8 mouse cellular contexts compared by ENCODE assay signal in the genomic region with DNA sequence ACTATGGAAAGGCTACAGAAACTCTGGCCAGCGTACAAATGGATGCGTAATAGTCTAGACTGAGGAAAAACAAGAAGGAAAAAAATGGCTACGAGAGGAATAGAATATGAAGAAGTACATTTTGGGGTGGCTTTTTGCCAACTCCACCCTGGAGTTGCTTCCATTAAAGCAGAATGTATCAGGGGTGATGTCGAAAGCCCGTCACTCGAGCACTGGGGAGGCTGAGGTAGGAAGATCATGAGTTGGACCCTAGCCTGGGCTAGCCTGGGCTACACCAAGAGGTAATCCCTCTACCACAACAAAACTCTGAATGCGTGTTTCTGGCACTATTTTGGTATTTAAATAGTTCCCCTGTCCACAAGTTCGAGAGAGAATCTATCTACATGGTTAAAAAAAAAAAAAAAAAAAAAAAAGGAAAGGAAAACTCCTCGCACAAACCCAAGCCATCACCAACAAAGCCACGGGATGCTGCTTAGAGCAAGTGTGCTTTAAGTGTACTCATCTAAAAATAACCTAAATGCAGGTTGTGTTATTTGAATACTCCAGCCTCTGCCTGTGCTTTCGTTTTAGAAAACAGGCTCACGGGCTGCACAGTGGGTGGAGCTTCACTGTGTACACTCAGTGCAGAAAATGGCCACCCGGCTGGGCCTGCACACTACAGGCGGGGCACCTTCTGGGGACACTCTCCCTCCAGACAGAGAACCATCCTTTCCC. TPM values are rescaled to one million over a fixed set of nuclear protein-coding genes. Genes with fewer than 3 reads are reported as not detected.
DNase-seq lines count a peak whose midpoint lies in the region; ATAC-seq and TF ChIP-seq lines count a peak whose summit lies in the region.

No protein-coding gene starts in this region.

- no peak for TF ChIP-seq POLR2A in spleen, adult 2 months (IDR thresholded peaks at IDR 0.05; ENCODE audit: low read depth, low read length)

- no peak for TF ChIP-seq CTCF in spleen, adult 2 months (IDR thresholded peaks at IDR 0.05; ENCODE audit: extremely low read depth, insufficient read depth, insufficient read length, insufficient replicate concordance)

- H3K36me3 ChIP-seq in midbrain, embryonic 14.5 days (ENCODE audit: control insufficient read depth, insufficient read depth, low read length), result 0 out of 2 replicates have a peak, but pooled peaks cover 5% of the 10 kb centered on the region
- no peaks in the 10 kb centered on the region for H3K36me3 ChIP-seq in midbrain, embryonic 10.5 days
- no peaks in the 10 kb centered on the region for H3K36me3 ChIP-seq in heart, embryonic 11.5 days (ENCODE audit: control insufficient read depth, insufficient read depth, low read length)
- 0 out of 2 replicates have a peak, but pooled peaks cover 6% of the 10 kb centered on the region for H3K36me3 ChIP-seq in liver, embryonic 15.5 days (replicated peaks)
- peaks cover 3% of the 10 kb centered on the region; the same call in 1 of the 2 replicates for H3K36me3 ChIP-seq in spleen, adult 2 months (ENCODE audit: control insufficient read depth, insufficient read depth, low read length)

- peaks cover 6% of the 10 kb centered on the region; the same call in 1 of the 2 replicates for H3K4me1 ChIP-seq in midbrain, embryonic 14.5 days (ENCODE audit: control insufficient read depth, insufficient read depth, low read length)
- H3K4me1 ChIP-seq in midbrain, embryonic 10.5 days, result peaks cover 7% of the 10 kb centered on the region
- H3K4me1 ChIP-seq in heart, embryonic 11.5 days (ENCODE audit: control insufficient read depth, insufficient read depth, low read length), result peaks cover 24% of the 10 kb centered on the region
- peaks cover 23% of the 10 kb centered on the region for H3K4me1 ChIP-seq in liver, embryonic 15.5 days (replicated peaks)
- H3K4me1 ChIP-seq in spleen, adult 2 months (ENCODE audit: control insufficient read depth, insufficient read depth, insufficient read length), result peaks cover 6% of the 10 kb centered on the region; the same call in 1 of the 2 replicates

- WGBS in midbrain, embryonic 14.5 days, result 83% methylated on average over 14 of the region's 14 CpGs
- 88% methylated on average over 14 of the region's 14 CpGs for WGBS in midbrain, embryonic 10.5 days
- WGBS in heart, embryonic 11.5 days (ENCODE audit: insufficient replicate concordance), result 72% methylated on average over 14 of the region's 14 CpGs
- 59% methylated on average over 14 of the region's 14 CpGs for WGBS in liver, embryonic 15.5 days (ENCODE audit: insufficient replicate concordance)
- WGBS in spleen, adult 2 months, result 51% methylated on average over 14 of the region's 14 CpGs

- no peaks in the 10 kb centered on the region for H3K9me3 ChIP-seq in midbrain, embryonic 14.5 days (ENCODE audit: control insufficient read depth, low read length)
- H3K9me3 ChIP-seq in midbrain, embryonic 10.5 days (replicated peaks), result no peaks in the 10 kb centered on the region
- no peaks in the 10 kb centered on the region for H3K9me3 ChIP-seq in heart, embryonic 11.5 days (replicated peaks; ENCODE audit: control insufficient read depth, low read length)
- H3K9me3 ChIP-seq in liver, embryonic 15.5 days (replicated peaks), result no peaks in the 10 kb centered on the region

- no peak overlapping the region for H3K9ac ChIP-seq in midbrain, embryonic 14.5 days (replicated peaks; ENCODE audit: low read length)
- H3K9ac ChIP-seq in heart, embryonic 11.5 days (ENCODE audit: low read depth, low read length), result peak overlapping the region; percentile 29; the same call in 1 of the 2 replicates
- no peak overlapping the region for H3K9ac ChIP-seq in liver, embryonic 15.5 days

- no peak overlapping the region for H3K4me3 ChIP-seq in midbrain, embryonic 14.5 days (replicated peaks; ENCODE audit: low read depth, low read length)
- H3K4me3 ChIP-seq in midbrain, embryonic 10.5 days, result no peak overlapping the region
- H3K4me3 ChIP-seq in heart, embryonic 11.5 days (ENCODE audit: low read depth, low read length), result no peak overlapping the region
- H3K4me3 ChIP-seq in liver, embryonic 15.5 days (replicated peaks), result peak overlapping the region; percentile 40
- H3K4me3 ChIP-seq in spleen, adult 2 months (ENCODE audit: extremely low read depth, insufficient read depth, insufficient read length), result peak overlapping the region; percentile 37; the same call in 1 of the 2 replicates

- H3K27ac ChIP-seq in midbrain, embryonic 14.5 days (replicated peaks; ENCODE audit: low read depth, low read length), result no peak overlapping the region
- no peak overlapping the region for H3K27ac ChIP-seq in midbrain, embryonic 10.5 days (replicated peaks)
- H3K27ac ChIP-seq in heart, embryonic 11.5 days (ENCODE audit: low read depth, low read length), result peak overlapping the region; percentile 82
- no peak overlapping the region for H3K27ac ChIP-seq in liver, embryonic 15.5 days (replicated peaks)
- peak overlapping the region; percentile 26 for H3K27ac ChIP-seq in spleen, adult 2 months (ENCODE audit: insufficient read depth, low read length)

- H3K27me3 ChIP-seq in midbrain, embryonic 14.5 days (ENCODE audit: control insufficient read depth, insufficient read depth, low read length), result no peaks in the 10 kb centered on the region
- no peaks in the 10 kb centered on the region for H3K27me3 ChIP-seq in midbrain, embryonic 10.5 days (ENCODE audit: low read depth, poor library complexity, severe bottlenecking)
- H3K27me3 ChIP-seq in heart, embryonic 11.5 days (ENCODE audit: control insufficient read depth, insufficient read depth, low read length), result no peaks in the 10 kb centered on the region
- no peaks in the 10 kb centered on the region for H3K27me3 ChIP-seq in liver, embryonic 15.5 days
- H3K27me3 ChIP-seq in spleen, adult 2 months (ENCODE audit: control insufficient read depth, insufficient read depth, low read length), result no peaks in the 10 kb centered on the region

- ATAC-seq in midbrain, embryonic 14.5 days (ENCODE audit: low FRiP score, low TSS enrichment), result no peak
- ATAC-seq in heart, embryonic 11.5 days (replicated peaks; ENCODE audit: insufficient number of reproducible peaks, low FRiP score, low TSS enrichment), result no peak
- peak; percentile 74 for ATAC-seq in liver, embryonic 15.5 days (ENCODE audit: insufficient read depth)

- DNase-seq in midbrain, embryonic 14.5 days, result peak; percentile 49
- DNase-seq in midbrain, embryonic 10.5 days (ENCODE audit: low spot score), result no peak
- peak; percentile 76 for DNase-seq in adrenal gland, postnatal 14 days
- DNase-seq in spleen, adult 2 months (ENCODE audit: low read depth in 1 of 2, low spot score in 2 of 2), result peak in 1 of 2 experiments; percentile 52
- DNase-seq in layer of hippocampus, postnatal 10 days (ENCODE audit: low spot score in 2 of 2), result no peak
- DNase-seq in frontal cortex, adult 2 months (ENCODE audit: extremely low spot score in 1 of 2, low spot score in 1 of 2), result no peak

- no peak overlapping the region for H3K4me2 ChIP-seq in midbrain, embryonic 14.5 days (ENCODE audit: low read length)
- H3K4me2 ChIP-seq in heart, embryonic 11.5 days, result no peak overlapping the region
- H3K4me2 ChIP-seq in liver, embryonic 15.5 days, result peak overlapping the region; percentile 55

RNA-seq across cellular contexts. Expression of a gene that starts 39.7 kb away (rescaled TPM):
- 50.5 and 55.1 TPM in 2 replicates for polyA plus RNA-seq in midbrain, embryonic 14.5 days (2014; fragmentation: Nextera tagmentation; extraction: Ambion mirVana)
- polyA plus RNA-seq in midbrain, embryonic 10.5 days (2016; fragmentation: Nextera tagmentation; extraction: Ambion mirVana), result 8.1 and 10.6 TPM in 2 replicates
- 41.5 and 52.1 TPM in 2 replicates for total RNA-seq in adrenal gland, postnatal 14 days (2021)
- polyA plus RNA-seq in heart, embryonic 11.5 days (2014; fragmentation: Nextera tagmentation; extraction: Ambion mirVana), result 22.7 and 24.7 TPM in 2 replicates
- polyA plus RNA-seq in liver, embryonic 15.5 days (2015; fragmentation: Nextera tagmentation; extraction: Ambion mirVana), result 5.3 and 5.9 TPM in 2 replicates
- 5.9 and 7.5 TPM in 2 replicates for polyA plus RNA-seq in spleen, adult 2 months (2012; rRNA removed)
- 10 to 100 TPM; 42.3 to 45.2 TPM for total RNA-seq in layer of hippocampus, postnatal 10 days (2021)
- 19.0 and 20.5 TPM in 2 replicates for polyA plus RNA-seq in frontal cortex, adult 2 months (2012; rRNA removed)

Comparison
In these comparisons a context has a peak if more than half of its experiments do, and no peak if none do; other contexts are left out.
1. DNase-seq: peak in midbrain, embryonic 14.5 days (single experiment) and adrenal gland, postnatal 14 days (single experiment); none in midbrain, embryonic 10.5 days (single experiment), layer of hippocampus, postnatal 10 days (0 of 2) and frontal cortex, adult 2 months (0 of 2).
2. H3K27ac ChIP-seq: peak in heart, embryonic 11.5 days (single experiment) and spleen, adult 2 months (single experiment); none in midbrain, embryonic 14.5 days (single experiment), midbrain, embryonic 10.5 days (single experiment) and liver, embryonic 15.5 days (single experiment).
3. H3K4me3 ChIP-seq: peak in liver, embryonic 15.5 days (single experiment) and spleen, adult 2 months (single experiment); none in midbrain, embryonic 14.5 days (single experiment), midbrain, embryonic 10.5 days (single experiment) and heart, embryonic 11.5 days (single experiment).